Comparison of ENCODE assay signal across 8 mouse cellular contexts in genomic region chr6:48742422-48743351, GRCm38 (mm10). TPM values are rescaled to one million over a fixed set of nuclear protein-coding genes. Genes with fewer than 3 reads are reported as not detected.
DNase-seq lines count a peak whose midpoint lies in the region; ATAC-seq and TF ChIP-seq lines count a peak whose summit lies in the region.

No protein-coding gene starts in this region.

- no peak for TF ChIP-seq CTCF in left cerebral cortex, adult 2 months (IDR thresholded peaks at IDR 0.05)
- TF ChIP-seq CTCF in midbrain, postnatal 0 days (IDR thresholded peaks at IDR 0.05): no peak

- peak; percentile 19 to 25 for DNase-seq in left cerebral cortex, adult 2 months (ENCODE audit: extremely low spot score in 1 of 2, low spot score in 2 of 2)
- DNase-seq in left cerebral cortex, adult 11 months (ENCODE audit: low spot score): no peak
- DNase-seq in heart, postnatal 4 days: peak; percentile 14
- DNase-seq in limb, embryonic 10.5 days (ENCODE audit: low spot score): peak; percentile 44
- DNase-seq in midbrain, postnatal 0 days (ENCODE audit: low spot score): peak; percentile 12
- no peak for DNase-seq in MN1 (ENCODE audit: low spot score)
- no peak for DNase-seq in ovary, postnatal 14 days (ENCODE audit: low spot score)

- peaks cover 12% of the 10 kb centered on the region for H3K4me1 ChIP-seq in brown adipose tissue, adult 24 weeks (ENCODE audit: control insufficient read depth, insufficient read depth, insufficient read length, low read length)
- H3K4me1 ChIP-seq in limb, embryonic 10.5 days: peaks cover 23% of the 10 kb centered on the region
- H3K4me1 ChIP-seq in midbrain, postnatal 0 days (ENCODE audit: insufficient read depth, low read length): no peaks in the 10 kb centered on the region

- no peaks in the 10 kb centered on the region for H3K36me3 ChIP-seq in limb, embryonic 10.5 days
- H3K36me3 ChIP-seq in midbrain, postnatal 0 days (ENCODE audit: insufficient read depth, low read length): no peaks in the 10 kb centered on the region

- peaks cover 53% of the 10 kb centered on the region for H3K27me3 ChIP-seq in limb, embryonic 10.5 days (ENCODE audit: low read depth, poor library complexity, severe bottlenecking)
- no peaks in the 10 kb centered on the region for H3K27me3 ChIP-seq in midbrain, postnatal 0 days (ENCODE audit: insufficient read depth, low read length)

- no peak overlapping the region; the same call in 1 of the 2 replicates for H3K27ac ChIP-seq in left cerebral cortex, adult 2 months
- 0 out of 2 replicates have a peak overlapping the region, but pooled peaks have one; percentile 7 for H3K27ac ChIP-seq in brown adipose tissue, adult 24 weeks (replicated peaks; ENCODE audit: low read depth, low read length)
- peak overlapping the region; percentile 33; the same call in 1 of the 2 replicates for H3K27ac ChIP-seq in limb, embryonic 10.5 days
- H3K27ac ChIP-seq in midbrain, postnatal 0 days (ENCODE audit: low read depth, low read length): peak overlapping the region; percentile 26; the same call in 1 of the 2 replicates

- peak overlapping the region; percentile 51 for H3K4me3 ChIP-seq in left cerebral cortex, adult 2 months
- no peak overlapping the region for H3K4me3 ChIP-seq in brown adipose tissue, adult 24 weeks (ENCODE audit: insufficient read depth, low read depth, low read length)
- peak overlapping the region; percentile 58 for H3K4me3 ChIP-seq in limb, embryonic 10.5 days
- H3K4me3 ChIP-seq in midbrain, postnatal 0 days (ENCODE audit: low read depth, low read length): peak overlapping the region; percentile 36

- peak overlapping the region; percentile 45 for H3K9ac ChIP-seq in midbrain, postnatal 0 days (replicated peaks; ENCODE audit: low read length, poor library complexity, severe bottlenecking)

- intact Hi-C loops in left cerebral cortex, adult 2 months (cut with DNase I): no loop called here

- WGBS in limb, embryonic 10.5 days: 1% methylated on average over 52 of the region's 52 CpGs
- WGBS in midbrain, postnatal 0 days: 6% methylated on average over 52 of the region's 52 CpGs

- H3K9me3 ChIP-seq in limb, embryonic 10.5 days (replicated peaks): no peaks in the 10 kb centered on the region
- no peaks in the 10 kb centered on the region for H3K9me3 ChIP-seq in midbrain, postnatal 0 days (ENCODE audit: low read length)

- H3K4me2 ChIP-seq in midbrain, postnatal 0 days (ENCODE audit: low read depth, low read length, poor library complexity, severe bottlenecking): peak overlapping the region; percentile 73

- peak; percentile 67 for ATAC-seq in midbrain, postnatal 0 days (ENCODE audit: low FRiP score)

RNA-seq across cellular contexts. Expression of gene Gimap5, which starts 3.3 kb away (rescaled TPM):
- 1 to 10 TPM in 1 of 2 experiments, under 1 TPM in 1; 0.81 to 2.1 TPM for total RNA-seq in left cerebral cortex, adult 2 months (2021)
- 2.2 and 2.5 TPM in 2 replicates for polyA plus RNA-seq in brown adipose tissue, adult 24 weeks (2012; ENCODE audit: insufficient read depth, insufficient read length, missing spikeins)
- 10 to 100 TPM; 11.6 to 11.8 TPM for total RNA-seq in heart, postnatal 4 days (2021)
- polyA plus RNA-seq in limb, embryonic 10.5 days (2016; fragmentation: Nextera tagmentation; extraction: Ambion mirVana): 1.3 and 1.4 TPM in 2 replicates
- total RNA-seq in midbrain, postnatal 0 days (2014; rRNA removed): 0.33 and 0.38 TPM in 2 replicates
- 1.3 and 1.4 TPM in 2 replicates for polyA plus RNA-seq in midbrain, postnatal 0 days (2015; fragmentation: Nextera tagmentation; extraction: Ambion mirVana)

RNA-seq across cellular contexts. Expression of gene Gimap1, which starts 3.8 kb away (rescaled TPM):
- total RNA-seq in left cerebral cortex, adult 2 months (2021): 1 to 10 TPM; 1.5 to 3.9 TPM
- polyA plus RNA-seq in brown adipose tissue, adult 24 weeks (2012; ENCODE audit: insufficient read depth, insufficient read length, missing spikeins): 2.0 and 3.2 TPM in 2 replicates
- 10 to 100 TPM; 12.9 to 19.4 TPM for total RNA-seq in heart, postnatal 4 days (2021)
- polyA plus RNA-seq in limb, embryonic 10.5 days (2016; fragmentation: Nextera tagmentation; extraction: Ambion mirVana): 7.9 and 8.5 TPM in 2 replicates
- total RNA-seq in midbrain, postnatal 0 days (2014; rRNA removed): 1.6 and 2.1 TPM in 2 replicates
- polyA plus RNA-seq in midbrain, postnatal 0 days (2015; fragmentation: Nextera tagmentation; extraction: Ambion mirVana): 2.9 and 4.0 TPM in 2 replicates

RNA-seq across cellular contexts. Expression of gene Gimap7, which starts 24.3 kb away (rescaled TPM):
- total RNA-seq in left cerebral cortex, adult 2 months (2021): not detected
- not detected in 2 replicates for polyA plus RNA-seq in brown adipose tissue, adult 24 weeks (2012; ENCODE audit: insufficient read depth, insufficient read length, missing spikeins)
- not detected for total RNA-seq in heart, postnatal 4 days (2021)
- polyA plus RNA-seq in limb, embryonic 10.5 days (2016; fragmentation: Nextera tagmentation; extraction: Ambion mirVana): not detected in 2 replicates
- total RNA-seq in midbrain, postnatal 0 days (2014; rRNA removed): not detected in 2 replicates
- polyA plus RNA-seq in midbrain, postnatal 0 days (2015; fragmentation: Nextera tagmentation; extraction: Ambion mirVana): not detected in 2 replicates

RNA-seq across cellular contexts. Expression of gene Gm28053, which starts 24.3 kb away (rescaled TPM):
- total RNA-seq in left cerebral cortex, adult 2 months (2021): 1 to 10 TPM in 1 of 2 experiments, not detected in 1; 1.9 TPM
- polyA plus RNA-seq in brown adipose tissue, adult 24 weeks (2012; ENCODE audit: insufficient read depth, insufficient read length, missing spikeins): not detected in 2 replicates
- total RNA-seq in heart, postnatal 4 days (2021): 1 to 10 TPM; 7.1 to 7.2 TPM
- polyA plus RNA-seq in limb, embryonic 10.5 days (2016; fragmentation: Nextera tagmentation; extraction: Ambion mirVana): 0.83 and 1.3 TPM in 2 replicates
- not detected in 2 replicates for total RNA-seq in midbrain, postnatal 0 days (2014; rRNA removed)
- polyA plus RNA-seq in midbrain, postnatal 0 days (2015; fragmentation: Nextera tagmentation; extraction: Ambion mirVana): not detected in 2 replicates

RNA-seq across cellular contexts. Expression of gene Gimap3, which starts 28.0 kb away (rescaled TPM):
- not detected for total RNA-seq in left cerebral cortex, adult 2 months (2021)
- 0.75 and 0.79 TPM in 2 replicates for polyA plus RNA-seq in brown adipose tissue, adult 24 weeks (2012; ENCODE audit: insufficient read depth, insufficient read length, missing spikeins)
- under 1 TPM; 0.38 to 0.54 TPM for total RNA-seq in heart, postnatal 4 days (2021)
- not detected in 2 replicates for polyA plus RNA-seq in limb, embryonic 10.5 days (2016; fragmentation: Nextera tagmentation; extraction: Ambion mirVana)
- not detected in 2 replicates for total RNA-seq in midbrain, postnatal 0 days (2014; rRNA removed)
- polyA plus RNA-seq in midbrain, postnatal 0 days (2015; fragmentation: Nextera tagmentation; extraction: Ambion mirVana): not detected in 2 replicates

Comparison
In these comparisons a context has a peak if more than half of its experiments do, and no peak if none do; other contexts are left out.
1. DNase-seq: peak in left cerebral cortex, adult 2 months (2 of 2), heart, postnatal 4 days (single experiment), limb, embryonic 10.5 days (single experiment) and midbrain, postnatal 0 days (single experiment); none in left cerebral cortex, adult 11 months (single experiment), MN1 (single experiment) and ovary, postnatal 14 days (single experiment).